Mouse (Mus musculus) liver, embryonic 12.5 days (tissue): ENCODE measurements at regions not wholly inside any gene's neighbourhood (a gene's known extent, or its start where the extent isn't known, plus 50 kb on each side); places are given as distances from the start of the nearest gene placed in this dataset.
A peak's percentile ranks its signal among the peaks of the same experiment; 100 is the strongest.
"Not testable (repeated sequence)": the region's sequence is repeated elsewhere in the genome, so short reads cannot be mapped to it uniquely, and the experiment has no call there.

ENCODE experiments used
- ATAC-seq: fragments of 200-750 bp; cut with Nextera tagmentation; 2 replicates; pipeline ENCODE4 v1.8.0; 2017; ENCODE audit warnings: moderate number of reproducible peaks, mild to moderate bottlenecking, moderate library complexity
- H3K27ac ChIP-seq: fragments of 300-500 bp; sonication (generic); 2 replicates; pipeline ENCODE4 v1.5.1; 2016; ENCODE audit warnings: mild to moderate bottlenecking
- H3K27me3 ChIP-seq: fragments of 300-500 bp; sonication (generic); replicated peaks from 2 replicates; pipeline ENCODE4 v1.6.1; 2016; ENCODE audit warnings: mild to moderate bottlenecking, moderate library complexity
- H3K36me3 ChIP-seq: fragments of 300-500 bp; sonication (generic); 2 replicates; pipeline ENCODE4 v1.6.1; 2016; ENCODE audit warnings: mild to moderate bottlenecking, moderate library complexity
- H3K4me1 ChIP-seq: fragments of 300-500 bp; sonication (generic); 2 replicates; pipeline ENCODE4 v1.6.1; 2016
- H3K4me2 ChIP-seq: fragments of 300-500 bp; sonication (generic); 2 replicates; pipeline ENCODE4 v1.6.1; 2016; ENCODE audit warnings: mild to moderate bottlenecking, moderate library complexity
- H3K4me3 ChIP-seq: fragments of 300-500 bp; sonication (generic); 2 replicates; pipeline ENCODE4 v1.5.1; 2016; ENCODE audit warnings: mild to moderate bottlenecking, moderate library complexity
- H3K9ac ChIP-seq: fragments of 300-500 bp; sonication (generic); 2 replicates; pipeline ENCODE4 v1.6.1; 2016; ENCODE audit warnings: mild to moderate bottlenecking, moderate library complexity
- H3K9me3 ChIP-seq: fragments of 300-500 bp; sonication (generic); replicated peaks from 2 replicates; pipeline ENCODE4 v1.6.1; 2016; ENCODE audit warnings: mild to moderate bottlenecking, moderate library complexity
- WGBS: fragments of 180-500 bp; shearing (Covaris S2); methylation state at CpG from one replicate; pipeline ENCODE4 v1.1.7; 2016; ENCODE audit not compliant: insufficient replicate concordance; 5-methylcytosine and 5-hydroxymethylcytosine counted together

GRCm38 (mm10) chr2:75781781-75782211 lies 50.2 kb upstream of the Agps start:
- Histone ChIP-seq H3K36me3 (no peaks in the 10 kb centered on the region), H3K9ac (no peak overlapping the region), H3K27ac (no peak overlapping the region), H3K4me1 (peaks cover 25% of the 10 kb centered on the region), H3K4me3 (no peak overlapping the region), H3K9me3 (no peaks in the 10 kb centered on the region), H3K27me3 (no peaks in the 10 kb centered on the region), H3K4me2 (no peak overlapping the region)
- peak; percentile 34; the same call in 1 of the 2 replicates for ATAC-seq
- WGBS, result 53% methylated on average over 6 of the region's 6 CpGs

GRCm38 (mm10) chr2:75781078-75781477 lies 50.9 kb upstream of the Agps start:
- H3K4me1 ChIP-seq, result peaks cover 32% of the 10 kb centered on the region
- no peak for ATAC-seq
- no peaks in the 10 kb centered on the region for H3K27me3 ChIP-seq
- H3K36me3 ChIP-seq, result no peaks in the 10 kb centered on the region
- no peak overlapping the region for H3K9ac ChIP-seq
- H3K9me3 ChIP-seq, result no peaks in the 10 kb centered on the region
- no peak overlapping the region for H3K4me3 ChIP-seq
- peak overlapping the region; percentile 22; the same call in 1 of the 2 replicates for H3K4me2 ChIP-seq
- no peak overlapping the region for H3K27ac ChIP-seq
- 2% methylated on average over 3 of the region's 3 CpGs for WGBS

GRCm38 (mm10) chr2:75778628-75779027 lies 53.3 kb upstream of the Agps start:
- not testable (repeated sequence) for H3K4me2 ChIP-seq, H3K36me3 ChIP-seq, H3K9ac ChIP-seq, H3K9me3 ChIP-seq, H3K27ac ChIP-seq, H3K27me3 ChIP-seq, H3K4me3 ChIP-seq, ATAC-seq
- H3K4me1 ChIP-seq, result peaks cover 43% of the 10 kb centered on the region
- 62% methylated on average over 3 of the region's 3 CpGs for WGBS

GRCm38 (mm10) chr2:75777040-75777451 lies 54.9 kb upstream of the Agps start:
- Histone ChIP-seq H3K9me3 (no peaks in the 10 kb centered on the region), H3K4me2 (peak overlapping the region; percentile 70), H3K4me1 (peaks cover 57% of the 10 kb centered on the region), H3K4me3 (peak overlapping the region; percentile 44), H3K36me3 (no peaks in the 10 kb centered on the region), H3K27ac (no peak overlapping the region), H3K9ac (peak overlapping the region; percentile 56), H3K27me3 (no peaks in the 10 kb centered on the region)
- 7% methylated on average over 6 of the region's 6 CpGs for WGBS
- ATAC-seq, result peak; percentile 80

GRCm38 (mm10) chr2:75776533-75776932 lies 55.4 kb upstream of the Agps start:
- 6% methylated on average over 12 of the region's 12 CpGs for WGBS
- peaks cover 62% of the 10 kb centered on the region for H3K4me1 ChIP-seq
- H3K36me3 ChIP-seq, result no peaks in the 10 kb centered on the region
- no peaks in the 10 kb centered on the region for H3K9me3 ChIP-seq
- peak overlapping the region; percentile 56 for H3K9ac ChIP-seq
- H3K4me2 ChIP-seq, result peak overlapping the region; percentile 70
- peak overlapping the region; percentile 20; the same call in 1 of the 2 replicates for H3K27ac ChIP-seq
- peak; percentile 16; the same call in 1 of the 2 replicates for ATAC-seq
- H3K27me3 ChIP-seq, result no peaks in the 10 kb centered on the region
- peak overlapping the region; percentile 44 for H3K4me3 ChIP-seq

DNA sequence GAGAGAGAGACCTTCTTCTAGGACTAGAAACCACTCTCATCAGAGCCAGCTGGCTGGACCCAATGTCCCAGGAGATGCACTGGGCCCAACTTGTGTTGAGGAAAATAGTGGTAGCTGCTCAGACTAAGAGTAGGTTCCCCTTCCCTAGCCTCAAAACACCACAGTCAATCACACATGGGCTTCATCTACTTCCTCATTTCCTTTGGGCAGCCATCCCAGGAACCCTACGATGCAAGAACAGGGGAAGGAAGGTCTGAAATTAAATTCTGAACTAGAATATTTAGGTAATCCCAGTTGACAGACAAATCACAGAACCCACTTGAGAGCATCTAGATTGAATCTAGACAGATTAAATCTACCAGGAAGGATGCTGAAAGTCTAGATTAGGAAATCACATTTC lies 56.8 kb upstream of the Agps start:
- H3K9ac ChIP-seq, result no peak overlapping the region
- H3K4me2 ChIP-seq, result no peak overlapping the region
- H3K36me3 ChIP-seq, result no peaks in the 10 kb centered on the region
- H3K9me3 ChIP-seq, result no peaks in the 10 kb centered on the region
- peaks cover 63% of the 10 kb centered on the region for H3K4me1 ChIP-seq
- no peaks in the 10 kb centered on the region for H3K27me3 ChIP-seq
- no peak overlapping the region for H3K27ac ChIP-seq
- ATAC-seq, result no peak
- WGBS, result 26% methylated on average over 1 of the region's 1 CpGs
- H3K4me3 ChIP-seq, result no peak overlapping the region

- Histone ChIP-seq H3K36me3 (no peaks in the 10 kb centered on the region), H3K4me3 (no peak overlapping the region), H3K4me2 (no peak overlapping the region), H3K9ac (no peak overlapping the region), H3K27ac (peak overlapping the region; percentile 61; the same call in 1 of the 2 replicates), H3K27me3 (no peaks in the 10 kb centered on the region), H3K9me3 (no peaks in the 10 kb centered on the region), H3K4me1 (peaks cover 72% of the 10 kb centered on the region)
- no peak for ATAC-seq
- WGBS, result 65% methylated on average over 5 of the region's 5 CpGs
These were observed 58.5 kb upstream of the Agps start for GRCm38 (mm10) chr2:75773431-75773830.

DNA sequence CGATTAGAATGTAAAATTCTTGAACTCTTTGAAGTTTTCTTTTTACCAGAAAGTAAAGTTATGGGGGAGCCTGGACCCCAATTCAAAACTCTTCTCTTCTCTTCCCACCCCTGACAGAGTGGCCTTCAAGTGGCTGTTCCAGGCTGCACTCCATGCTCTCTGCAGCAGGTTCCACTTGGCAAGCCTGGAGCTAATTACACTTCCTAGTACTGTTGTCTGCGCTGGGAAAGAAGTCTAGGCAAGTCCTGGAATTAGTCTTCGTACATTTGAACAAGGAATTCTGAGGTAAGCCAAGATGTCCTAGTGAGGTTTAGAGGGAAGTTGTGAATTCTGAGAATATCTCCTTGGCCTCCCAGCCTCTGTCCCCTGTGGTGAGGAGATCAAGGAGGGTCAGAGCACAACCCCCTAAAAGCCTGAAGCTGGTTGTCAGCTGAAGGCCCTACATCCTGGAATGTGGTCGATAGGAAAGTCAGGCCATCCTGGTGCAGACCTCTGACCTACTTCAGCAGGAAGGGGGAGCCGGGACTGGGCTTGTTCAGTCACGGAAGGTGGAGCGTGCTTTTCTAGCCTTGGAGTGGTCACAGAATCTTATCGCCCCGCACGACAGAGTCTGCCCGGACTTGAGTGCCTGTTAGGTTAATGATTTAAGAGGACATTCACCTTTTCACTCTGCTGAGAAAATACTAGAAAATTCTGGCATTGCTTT lies 59.6 kb upstream of the Agps start:
- H3K4me3 ChIP-seq, result no peak overlapping the region
- H3K9ac ChIP-seq, result peak overlapping the region; percentile 13; the same call in 1 of the 2 replicates
- peaks cover 72% of the 10 kb centered on the region for H3K4me1 ChIP-seq
- H3K27me3 ChIP-seq, result no peaks in the 10 kb centered on the region
- H3K4me2 ChIP-seq, result peak overlapping the region; percentile 45
- peak; percentile 19; the same call in 1 of the 2 replicates for ATAC-seq
- no peaks in the 10 kb centered on the region for H3K36me3 ChIP-seq
- WGBS, result 22% methylated on average over 11 of the region's 11 CpGs
- peak overlapping the region; percentile 61 for H3K27ac ChIP-seq
- no peaks in the 10 kb centered on the region for H3K9me3 ChIP-seq

- Histone ChIP-seq H3K27me3 (no peaks in the 10 kb centered on the region), H3K9me3 (no peaks in the 10 kb centered on the region), H3K4me2 (no peak overlapping the region), H3K4me1 (peaks cover 65% of the 10 kb centered on the region), H3K27ac (no peak overlapping the region), H3K9ac (no peak overlapping the region), H3K4me3 (no peak overlapping the region), H3K36me3 (no peaks in the 10 kb centered on the region)
- ATAC-seq, result no peak
- WGBS, result 33% methylated on average over 1 of the region's 1 CpGs
These were observed 61.3 kb upstream of the Agps start for GRCm38 (mm10) chr2:75770633-75771032.

- Histone ChIP-seq H3K4me3 (no peak overlapping the region), H3K9me3 (no peaks in the 10 kb centered on the region), H3K27ac (no peak overlapping the region), H3K4me2 (peak overlapping the region; percentile 40), H3K4me1 (peaks cover 62% of the 10 kb centered on the region), H3K27me3 (no peaks in the 10 kb centered on the region), H3K9ac (no peak overlapping the region; the same call in 1 of the 2 replicates), H3K36me3 (no peaks in the 10 kb centered on the region)
- WGBS, result 67% methylated on average over 5 of the region's 5 CpGs
- ATAC-seq, result no peak
These were observed 63.2 kb upstream of the Agps start for GRCm38 (mm10) chr2:75768559-75769304.

GRCm38 (mm10) chr2:75767871-75768558 lies 63.6 kb upstream of the Nfe2l2 start:
- H3K4me1 ChIP-seq, result peaks cover 64% of the 10 kb centered on the region

DNA sequence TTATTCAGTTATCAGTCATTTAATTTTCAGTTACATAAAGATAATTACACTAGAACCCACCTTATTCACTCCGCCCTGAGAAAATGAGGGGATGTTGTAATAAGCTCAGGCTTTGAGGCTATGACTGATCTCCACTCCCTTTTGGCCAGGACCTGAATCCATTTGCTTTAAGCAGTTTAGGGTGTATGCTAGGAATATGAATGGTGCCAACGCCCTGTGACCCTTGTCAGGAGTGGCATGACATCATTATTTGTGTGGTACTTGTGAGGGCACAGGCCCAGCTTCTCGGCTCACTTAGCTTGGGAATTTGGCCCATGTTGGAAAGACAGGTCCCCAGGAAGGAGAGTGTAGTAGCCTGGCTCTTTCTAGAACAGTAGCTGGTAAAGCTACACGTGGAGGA lies 61.0 kb upstream of the Nfe2l2 start:
- H3K4me2 ChIP-seq, result no peak overlapping the region
- H3K9ac ChIP-seq, result no peak overlapping the region
- no peaks in the 10 kb centered on the region for H3K27me3 ChIP-seq
- H3K36me3 ChIP-seq, result no peaks in the 10 kb centered on the region
- no peaks in the 10 kb centered on the region for H3K9me3 ChIP-seq
- no peak overlapping the region for H3K27ac ChIP-seq
- 78% methylated on average over 4 of the region's 4 CpGs for WGBS
- ATAC-seq, result no peak
- H3K4me1 ChIP-seq, result peaks cover 48% of the 10 kb centered on the region
- H3K4me3 ChIP-seq, result no peak overlapping the region

More at GRCm38 (mm10) chr2:75767871-75768558, 63.6 kb upstream of the Nfe2l2 start:
- no peak overlapping the region for H3K4me3 ChIP-seq
- peak overlapping the region; percentile 40 for H3K4me2 ChIP-seq
- no peak overlapping the region; the same call in 1 of the 2 replicates for H3K9ac ChIP-seq
- H3K9me3 ChIP-seq, result no peaks in the 10 kb centered on the region
- 33% methylated on average over 7 of the region's 7 CpGs for WGBS
- H3K27ac ChIP-seq, result peak overlapping the region; percentile 69
- no peaks in the 10 kb centered on the region for H3K27me3 ChIP-seq
- ATAC-seq, result peak; percentile 78
- H3K36me3 ChIP-seq, result no peaks in the 10 kb centered on the region
